Mouse (Mus musculus) C2C12 (cell line): ENCODE data around the gene Phactr2.

Source experiments
- CTCF ChIP-seq: IDR thresholded peaks from one replicate; pipeline ENCODE4 v1.5.1; 2011; ENCODE audit not compliant: control insufficient read depth, insufficient read depth, insufficient read length
- MAX ChIP-seq: IDR thresholded peaks from one replicate; pipeline ENCODE4 v1.6.1; 2011; ENCODE audit warnings: mild to moderate bottlenecking, control low read depth
- MYOG ChIP-seq: IDR thresholded peaks from one replicate; pipeline ENCODE4 v1.6.1; 2011; ENCODE audit not compliant: control insufficient read depth, insufficient read length; ENCODE audit errors: extremely low read depth
- USF1 ChIP-seq: IDR thresholded peaks from one replicate; pipeline ENCODE4 v1.6.1; 2011; ENCODE audit warnings: low read depth, mild to moderate bottlenecking, control low read depth, moderate library complexity

DNA sequence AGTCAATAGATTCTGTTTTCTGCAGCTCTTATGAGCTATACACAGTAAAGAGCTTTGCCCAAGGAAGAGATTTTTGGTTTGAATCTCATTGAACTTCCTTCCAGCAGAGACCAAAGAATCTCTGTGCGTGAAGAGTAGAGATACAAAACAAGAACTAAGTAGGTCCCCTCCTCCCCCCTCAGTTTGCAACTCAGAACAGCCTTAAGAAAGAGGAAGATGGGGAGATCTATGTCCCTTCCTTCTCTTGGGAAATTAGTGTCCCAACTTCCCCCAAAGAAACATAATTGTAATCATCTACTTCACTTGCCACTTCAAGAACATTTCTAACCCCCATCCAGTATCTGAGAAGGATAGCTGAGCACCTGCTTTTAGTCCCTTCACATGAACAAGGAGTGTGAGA, 200.5 kb downstream of the Phactr2 start:
- TF ChIP-seq MAX (no peak), CTCF (no peak), USF1 (no peak), MYOG (no peak)
